Mouse (Mus musculus): ENCODE results near the gene Zfp27.

Gene Zfp27

GRCm38 (mm10) chr7:29905966-29906681, at the start of gene Zfp27:
TSS of gene Zfp27 (minus strand) at chr7:29906572.
- in situ Hi-C loops (cut with MseI, MboI) = no loop called here

- in situ Hi-C loops (cut with MseI, MboI) = no loop called here
Measured at GRCm38 (mm10) chr7:29954731-29955130, 48.4 kb upstream of the Zfp27 start.

- in situ Hi-C loops (cut with MseI, MboI) = no loop called here
Measured at GRCm38 (mm10) chr7:29953513-29954401, 47.4 kb upstream of the Zfp27 start, which contains the start of gene Zfp74. TSS of gene Zfp74 (minus strand) at chr7:29954089.

- in situ Hi-C loops (cut with MseI, MboI) = no loop called here
Measured at GRCm38 (mm10) chr7:29953086-29953485, 46.7 kb upstream of the Zfp27 start.

- in situ Hi-C loops (cut with MseI, MboI) = no loop called here
Measured at GRCm38 (mm10) chr7:29944201-29944600, 37.8 kb upstream of the Zfp27 start.

GRCm38 (mm10) chr7:29943720-29944119, 37.3 kb upstream of the Zfp27 start:
- in situ Hi-C loops (cut with MseI, MboI) = no loop called here

- in situ Hi-C loops (cut with MseI, MboI) = no loop called here
Measured at GRCm38 (mm10) chr7:29942740-29943139, 36.4 kb upstream of the Zfp27 start.

- in situ Hi-C loops (cut with MseI, MboI) = no loop called here
Measured at GRCm38 (mm10) chr7:29941027-29941426, 34.7 kb upstream of the Zfp27 start.

GRCm38 (mm10) chr7:29938856-29939255, 32.5 kb upstream of the Zfp27 start:
- in situ Hi-C loops (cut with MseI, MboI) = no loop called here

GRCm38 (mm10) chr7:29922780-29923179, 16.4 kb upstream of the Zfp27 start:
- in situ Hi-C loops (cut with MseI, MboI) = no loop called here

GRCm38 (mm10) chr7:29921439-29922093, 15.2 kb upstream of the Zfp27 start:
- in situ Hi-C loops (cut with MseI, MboI) = no loop called here

GRCm38 (mm10) chr7:29918062-29918453, 11.7 kb upstream of the Zfp27 start:
- in situ Hi-C loops (cut with MseI, MboI) = no loop called here

- in situ Hi-C loops (cut with MseI, MboI) = no loop called here
Measured at GRCm38 (mm10) chr7:29917371-29918061, 11.1 kb upstream of the Zfp27 start.

- in situ Hi-C loops (cut with MseI, MboI) = no loop called here
Measured at GRCm38 (mm10) chr7:29912172-29912571, 5.8 kb upstream of the Zfp27 start.

GRCm38 (mm10) chr7:29910252-29910651, 3.9 kb upstream of the Zfp27 start:
- in situ Hi-C loops (cut with MseI, MboI) = no loop called here

- in situ Hi-C loops (cut with MseI, MboI) = no loop called here
Measured at GRCm38 (mm10) chr7:29908130-29908950, 2.0 kb upstream of the Zfp27 start, which contains the start of gene Zfp383. TSS of gene Zfp383 (plus strand) at chr7:29908223.

- in situ Hi-C loops (cut with MseI, MboI) = no loop called here
Measured at GRCm38 (mm10) chr7:29907206-29907605, 834 bp upstream of the Zfp27 start.

GRCm38 (mm10) chr7:29906682-29907058, 298 bp upstream of the Zfp27 start:
- in situ Hi-C loops (cut with MseI, MboI) = no loop called here

- in situ Hi-C loops (cut with MseI, MboI) = no loop called here
Measured at GRCm38 (mm10) chr7:29904101-29904500, 2.3 kb downstream of the Zfp27 start.

GRCm38 (mm10) chr7:29898351-29898750, 8.0 kb downstream of the Zfp27 start:
- in situ Hi-C loops (cut with MseI, MboI) = no loop called here

- in situ Hi-C loops (cut with MseI, MboI) = no loop called here
Measured at GRCm38 (mm10) chr7:29892756-29893155, 13.6 kb downstream of the Zfp27 start.
